Mouse (Mus musculus) megakaryocyte, adult 5-6 weeks (primary cell): ENCODE data around the gene Hoxd13. TPM values are rescaled to one million over a fixed set of nuclear protein-coding genes. Genes with fewer than 3 reads are reported as not detected.

Experiments
- total RNA-seq, 2 experiments: library from RNA; stranded (forward) in 1 of 2; stranded (reverse) in 1 of 2; fragments of 153-499, 151-499 nt in 1 of 2; fragments of 221-1000, 200-1000 nt in 1 of 2; gene quantifications; 2 replicates each; pipeline versions ENCODE4 v1.2.3 to v1.2.4; 2015 to 2017

Hoxd13 gene
- total RNA-seq, 2 experiments from 2014 or later: not detected

Other genes starting within 250 kb of the Hoxd13 start
- 31.9 and 33.1 TPM in 2 replicates for gene Lnpk, start 88.9 kb upstream of the Hoxd13 start, total RNA-seq (2015)
- 33.2 and 44.9 TPM in 2 replicates for gene Lnpk, start 88.9 kb upstream of the Hoxd13 start, total RNA-seq (2017)
- not detected in 2 replicates for gene Evx2, start 8.8 kb upstream of the Hoxd13 start, total RNA-seq (2015)
- not detected in 2 replicates for gene Evx2, start 8.8 kb upstream of the Hoxd13 start, total RNA-seq (2017)
- not detected in 2 replicates for gene Hoxd12, start 6.7 kb downstream of the Hoxd13 start, total RNA-seq (2015)
- gene Hoxd12, start 6.7 kb downstream of the Hoxd13 start, total RNA-seq (2017): not detected in 2 replicates
- not detected in 2 replicates for gene Hoxd11, start 11.2 kb downstream of the Hoxd13 start, total RNA-seq (2015)
- not detected in 2 replicates for gene Hoxd11, start 11.2 kb downstream of the Hoxd13 start, total RNA-seq (2017)
- gene Hoxd10, start 23.6 kb downstream of the Hoxd13 start, total RNA-seq (2015): not detected in 2 replicates
- gene Hoxd10, start 23.6 kb downstream of the Hoxd13 start, total RNA-seq (2017): not detected in 2 replicates
- not detected in 2 replicates for gene Hoxd9, start 29.4 kb downstream of the Hoxd13 start, total RNA-seq (2015)
- not detected in 2 replicates for gene Hoxd9, start 29.4 kb downstream of the Hoxd13 start, total RNA-seq (2017)
- not detected in 2 replicates for gene Hoxd8, start 36.3 kb downstream of the Hoxd13 start, total RNA-seq (2015)
- gene Hoxd8, start 36.3 kb downstream of the Hoxd13 start, total RNA-seq (2017): not detected in 2 replicates
- gene Hoxd3, start 43.6 kb downstream of the Hoxd13 start, total RNA-seq (2015): not detected in 2 replicates
- gene Hoxd3, start 43.6 kb downstream of the Hoxd13 start, total RNA-seq (2017): 0.26 TPM in 1 of 2 replicates, not detected in the other
- gene Hoxd4, start 43.6 kb downstream of the Hoxd13 start, total RNA-seq (2015): not detected in 2 replicates
- gene Hoxd4, start 43.6 kb downstream of the Hoxd13 start, total RNA-seq (2017): not detected in 2 replicates
- gene Gm28230, start 58.4 kb downstream of the Hoxd13 start, total RNA-seq (2015): not detected in 2 replicates
- gene Gm28230, start 58.4 kb downstream of the Hoxd13 start, total RNA-seq (2017): not detected in 2 replicates
- not detected in 2 replicates for gene Hoxd1, start 94.7 kb downstream of the Hoxd13 start, total RNA-seq (2015)
- not detected in 2 replicates for gene Hoxd1, start 94.7 kb downstream of the Hoxd13 start, total RNA-seq (2017)
- 51.5 and 56.0 TPM in 2 replicates for gene Mtx2, start 157.5 kb downstream of the Hoxd13 start, total RNA-seq (2015)
- 13.4 and 15.6 TPM in 2 replicates for gene Mtx2, start 157.5 kb downstream of the Hoxd13 start, total RNA-seq (2017)